Mouse (Mus musculus) lung, adult 2 months (tissue): ENCODE results near the gene Dclk1.

ENCODE experiments used
- CTCF ChIP-seq: fragments of 200-500 bp; IDR thresholded peaks from 2 replicates; pipeline ENCODE4 v1.5.1; 2011; ENCODE audit warnings: mild to moderate bottlenecking, low read length, control low read depth; ENCODE audit not compliant: insufficient read depth
- POLR2A ChIP-seq: fragments of 200-500 bp; IDR thresholded peaks from 2 replicates; pipeline ENCODE4 v1.6.1; 2011; ENCODE audit warnings: low read depth, mild to moderate bottlenecking, control low read depth, low read length, borderline replicate concordance; ENCODE audit errors: extremely low read depth

DNA sequence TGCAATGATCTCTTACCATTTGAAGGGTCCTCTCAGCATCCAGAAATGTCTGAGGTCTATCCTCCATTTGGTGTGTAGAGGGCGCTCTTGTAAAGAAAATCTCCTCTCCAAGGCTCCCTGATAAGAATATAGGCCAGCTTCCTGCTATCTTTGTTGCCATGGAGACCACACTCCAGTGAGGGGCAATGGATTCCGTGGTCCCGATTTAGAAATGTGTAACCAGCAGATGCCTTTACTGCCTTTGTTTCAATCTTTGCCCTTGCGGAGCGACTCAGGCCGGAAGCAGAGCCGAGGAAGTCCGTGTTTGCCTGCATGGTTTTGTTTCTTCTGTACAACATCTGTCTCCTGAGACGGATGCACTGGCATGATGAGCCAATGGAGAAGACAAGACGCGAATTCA, 131.5 kb downstream of the Dclk1 start:
- TF ChIP-seq CTCF (no peak), POLR2A (no peak)
